Mouse (Mus musculus) embryonic facial prominence, embryonic 10.5 days (tissue): ENCODE measurements around the gene Nfib. TPM values are rescaled to one million over a fixed set of nuclear protein-coding genes. Genes with fewer than 3 reads are reported as not detected.
A peak's percentile ranks its signal among the peaks of the same experiment; 100 is the strongest.

Experiments
- DNase-seq: peaks from one replicate; pipeline ENCODE4 v3.0.0-alpha.2; 2017; ENCODE audit warnings: low spot score
- H3K27ac ChIP-seq: fragments of 300-500 bp; sonication (generic); replicated peaks from 2 replicates; pipeline ENCODE4 v1.5.1; 2016; ENCODE audit warnings: mild to moderate bottlenecking
- H3K27me3 ChIP-seq: fragments of 300-500 bp; sonication (generic); replicated peaks from 2 replicates; pipeline ENCODE4 v1.6.1; 2016; ENCODE audit warnings: low read depth, mild to moderate bottlenecking; ENCODE audit not compliant: poor library complexity, severe bottlenecking
- H3K36me3 ChIP-seq: fragments of 300-500 bp; sonication (generic); replicated peaks from 2 replicates; pipeline ENCODE4 v1.6.1; 2016; ENCODE audit warnings: mild to moderate bottlenecking, moderate library complexity
- H3K4me1 ChIP-seq: fragments of 300-500 bp; sonication (generic); 2 replicates; pipeline ENCODE4 v1.6.1; 2016
- H3K4me3 ChIP-seq: fragments of 300-500 bp; sonication (generic); 2 replicates; pipeline ENCODE4 v1.5.1; 2016; ENCODE audit warnings: mild to moderate bottlenecking, moderate library complexity
- H3K9me3 ChIP-seq: fragments of 300-500 bp; sonication (generic); 2 replicates; pipeline ENCODE4 v1.6.1; 2016; ENCODE audit warnings: mild to moderate bottlenecking
- WGBS: fragments of 180-500 bp; shearing (Covaris S2); methylation state at CpG from one replicate; pipeline ENCODE4 v1.1.7; 2016; 5-methylcytosine and 5-hydroxymethylcytosine counted together
- polyA plus RNA-seq: library from polyadenylated mRNA; unstranded; fragments of >200 nt; fragmentation: Nextera tagmentation; extraction: Ambion mirVana; gene quantifications from 2 replicates; pipeline ENCODE4 v1.2.1, GENCODE M21; 2016

Nfib gene
- polyA plus RNA-seq = 17.3 and 26.7 TPM in 2 replicates

DNA sequence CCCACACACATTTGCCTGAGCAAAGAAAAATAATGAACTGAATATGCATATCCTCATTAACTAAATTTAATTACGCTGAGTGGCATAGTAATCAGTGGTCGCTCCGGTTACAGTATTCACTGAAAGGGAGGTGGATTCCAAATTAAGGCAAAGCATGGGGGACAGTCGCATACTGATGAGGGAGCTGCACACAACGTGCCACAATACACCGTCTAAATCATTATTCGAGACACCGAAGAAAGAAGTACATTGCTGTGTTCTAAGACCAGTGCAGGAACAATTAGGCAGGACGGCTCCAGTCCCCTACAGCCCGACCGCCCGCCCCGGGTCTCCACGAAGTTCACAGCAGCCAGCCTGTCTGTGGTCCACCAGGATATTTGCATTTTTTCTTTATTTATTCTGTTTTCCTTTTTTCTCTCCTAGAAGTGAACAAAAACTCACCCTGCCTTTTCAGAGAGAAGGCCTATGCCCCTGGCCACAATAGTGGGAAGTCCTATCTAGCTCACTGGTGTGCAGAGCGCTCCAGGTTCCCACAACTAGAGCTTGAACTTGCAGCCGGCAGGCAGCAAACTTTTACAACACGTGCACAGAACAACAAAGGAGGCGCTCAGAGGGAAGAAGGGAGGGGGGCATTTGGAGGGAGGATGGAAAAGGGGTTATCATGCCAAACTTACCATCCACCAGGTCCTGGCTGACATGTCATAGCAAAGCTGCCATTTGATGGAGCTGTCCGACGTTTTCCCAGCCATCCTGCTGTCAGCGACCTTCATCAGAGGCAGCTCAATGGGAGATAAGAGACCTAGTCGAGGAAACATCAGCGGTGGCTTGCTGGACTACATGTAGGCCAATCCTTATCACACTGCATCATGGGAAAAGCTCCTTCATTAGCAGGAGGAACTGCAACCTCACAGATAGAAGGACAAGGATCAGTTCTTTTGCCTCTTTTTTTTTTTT, at the start of gene Nfib:
TSS of gene Nfib (minus strand) at position 910 of the 954 bp plus-strand sequence.
- peak; percentile 22 for DNase-seq
- H3K4me1 ChIP-seq = peaks cover 83% of the 10 kb centered on the region

DNA sequence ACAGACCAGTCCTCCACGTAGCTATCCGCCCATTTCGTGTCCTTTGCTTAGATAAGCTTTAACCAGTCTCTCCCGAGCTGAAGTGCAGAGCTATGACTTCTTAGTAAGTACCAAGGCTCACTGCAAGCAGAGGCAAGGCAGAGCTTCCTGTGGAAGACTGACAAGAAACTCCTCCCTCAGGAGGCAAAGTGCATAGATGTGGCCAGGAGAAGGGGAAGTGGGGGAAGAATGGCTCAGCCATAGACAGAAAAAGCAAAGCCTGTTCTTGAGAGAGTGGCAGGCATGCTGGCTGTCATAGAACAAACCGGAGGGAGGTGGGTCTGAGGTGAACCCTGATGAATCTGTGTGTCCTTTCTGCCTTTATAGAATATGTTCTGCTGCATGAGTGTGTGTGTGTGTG, 30.2 kb upstream of the Nfib start:
- Histone ChIP-seq H3K4me3 (no peak overlapping the region), H3K4me1 (peaks cover 11% of the 10 kb centered on the region), H3K9me3 (no peaks in the 10 kb centered on the region), H3K36me3 (no peaks in the 10 kb centered on the region), H3K27me3 (no peaks in the 10 kb centered on the region), H3K27ac (no peak overlapping the region; the same call in 1 of the 2 replicates)
- DNase-seq = no peak
- WGBS = 70% methylated on average over 5 of the region's 5 CpGs

More for the DNA sequence above, at the start of gene Nfib:
- Histone ChIP-seq H3K27me3 (no peaks in the 10 kb centered on the region), H3K9me3 (no peaks in the 10 kb centered on the region), H3K4me3 (peak within 1 kb of the TSS; percentile 1; the same call in 1 of the 2 replicates), H3K27ac (peak within 1 kb of the TSS; percentile 83), H3K36me3 (no peaks in the 10 kb centered on the region)
- 63% methylated on average over 23 of the region's 23 CpGs for WGBS

DNA sequence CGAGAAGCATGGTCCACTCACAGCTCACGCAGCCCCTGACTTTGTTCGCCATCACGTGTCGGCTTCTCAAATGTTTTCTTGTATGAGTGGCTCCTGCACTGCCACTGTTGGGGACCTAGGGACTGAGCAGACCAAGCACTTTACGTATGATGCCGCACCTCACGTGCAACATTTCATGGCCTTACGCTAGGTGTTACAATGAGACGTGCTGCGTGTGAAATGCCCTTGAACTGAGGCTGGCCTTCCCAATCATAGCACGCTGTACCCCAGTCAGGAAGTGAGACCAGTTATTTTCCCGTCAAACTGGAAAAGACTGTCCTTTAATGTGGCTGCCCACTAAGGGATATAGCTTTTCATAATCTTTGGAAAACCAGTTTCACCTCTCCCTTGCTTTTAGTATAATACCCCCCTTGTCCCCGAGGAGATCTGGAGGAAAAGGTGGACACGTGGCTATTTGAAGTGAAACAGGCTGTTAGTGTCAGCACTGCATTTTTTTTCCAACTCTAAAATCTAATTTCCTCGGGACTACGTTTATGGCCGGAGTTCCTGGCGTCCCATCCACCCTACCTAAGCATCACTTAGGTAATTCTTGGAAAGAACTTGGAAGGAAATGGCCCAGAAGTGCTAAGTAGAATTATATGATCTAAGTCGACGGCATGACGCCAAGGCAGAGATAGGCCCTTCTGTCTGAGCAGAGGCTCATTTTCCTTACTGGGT, 29.4 kb upstream of the Nfib start:
- H3K4me3 ChIP-seq = no peak overlapping the region
- no peaks in the 10 kb centered on the region for H3K9me3 ChIP-seq
- H3K27ac ChIP-seq = peak overlapping the region; percentile 19; the same call in 1 of the 2 replicates
- no peaks in the 10 kb centered on the region for H3K27me3 ChIP-seq
- 85% methylated on average over 22 of the region's 22 CpGs for WGBS
- H3K4me1 ChIP-seq = peaks cover 14% of the 10 kb centered on the region
- no peaks in the 10 kb centered on the region for H3K36me3 ChIP-seq
- DNase-seq = no peak

DNA sequence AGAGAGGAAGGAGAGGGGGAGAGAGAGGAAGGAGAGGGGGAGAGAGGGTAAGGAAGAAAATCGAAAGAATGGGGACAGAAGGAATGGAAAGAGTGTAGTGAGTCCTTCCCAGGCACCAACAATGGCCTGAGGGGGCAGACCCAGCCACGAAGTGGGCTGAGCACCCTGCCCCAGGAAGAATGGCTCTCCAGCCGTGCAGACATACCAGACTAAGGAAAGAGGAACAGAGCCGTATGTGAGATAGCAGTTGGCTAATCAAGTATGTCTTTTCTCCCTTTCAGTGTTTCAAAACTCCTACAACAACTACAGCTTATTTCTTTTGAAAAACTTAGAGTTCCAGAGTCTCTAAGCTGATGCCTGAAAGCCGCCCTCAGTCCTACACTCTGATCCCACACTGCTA, 28.8 kb upstream of the Nfib start:
- H3K4me3 ChIP-seq = no peak overlapping the region
- H3K36me3 ChIP-seq = no peaks in the 10 kb centered on the region
- H3K4me1 ChIP-seq = peaks cover 14% of the 10 kb centered on the region
- H3K27me3 ChIP-seq = no peaks in the 10 kb centered on the region
- H3K9me3 ChIP-seq = no peaks in the 10 kb centered on the region
- peak overlapping the region; percentile 19; the same call in 1 of the 2 replicates for H3K27ac ChIP-seq
- 48% methylated on average over 5 of the region's 5 CpGs for WGBS
- no peak for DNase-seq

DNA sequence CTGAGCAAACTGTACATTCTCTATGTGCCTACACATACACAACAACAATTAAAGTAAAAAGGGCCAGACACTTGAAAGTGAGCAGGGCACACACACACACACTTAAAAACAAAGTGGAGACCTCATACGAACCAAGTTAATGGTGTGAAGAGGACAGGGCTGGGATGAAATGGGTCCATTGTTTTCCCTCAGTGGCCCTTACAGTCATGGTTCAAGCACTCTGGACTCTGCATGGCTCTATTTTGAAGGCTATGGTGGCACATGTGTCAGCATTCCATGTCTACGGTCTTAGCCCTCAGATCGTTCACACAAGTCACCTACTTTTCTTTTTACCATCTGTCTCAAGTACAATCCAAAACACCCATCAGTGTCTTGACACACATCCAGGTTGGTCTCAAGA, 28.1 kb upstream of the Nfib start:
- DNase-seq = no peak
- Histone ChIP-seq H3K27me3 (no peaks in the 10 kb centered on the region), H3K27ac (no peak overlapping the region), H3K4me1 (peaks cover 14% of the 10 kb centered on the region), H3K36me3 (no peaks in the 10 kb centered on the region), H3K4me3 (no peak overlapping the region), H3K9me3 (no peaks in the 10 kb centered on the region)
- 80% methylated on average over 3 of the region's 3 CpGs for WGBS

DNA sequence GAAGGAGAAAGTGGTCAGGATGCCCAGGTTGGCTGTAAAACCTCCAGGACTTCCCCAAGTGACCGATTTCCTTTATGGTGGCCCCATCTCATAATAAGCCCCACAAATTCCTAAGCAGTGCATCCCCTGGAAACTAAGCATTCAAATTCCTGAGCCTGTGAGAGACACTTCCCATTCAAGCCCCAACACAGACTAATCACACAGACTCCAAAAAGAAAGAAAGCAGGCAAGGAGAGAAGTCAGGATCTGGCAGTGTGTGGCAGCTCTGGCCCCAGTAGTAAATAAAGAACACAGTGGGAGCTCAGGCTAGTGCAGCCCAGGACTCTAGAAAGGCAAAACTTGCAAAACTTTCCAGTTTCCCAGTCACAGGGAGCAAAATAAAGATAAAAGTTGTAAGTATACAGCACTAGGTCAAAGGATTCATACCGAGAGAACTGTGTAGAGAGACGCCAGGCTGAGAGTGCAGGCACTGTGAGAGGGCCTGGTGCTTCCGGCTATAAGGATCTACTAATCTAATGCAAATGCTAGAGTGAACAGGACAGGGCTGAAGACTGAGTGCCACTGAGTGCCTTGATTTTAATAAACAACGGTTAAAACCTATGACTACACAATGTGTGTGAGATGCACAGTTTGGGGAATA, 24.8 kb upstream of the Nfib start:
- WGBS = 56% methylated on average over 5 of the region's 5 CpGs
- no peak for DNase-seq

DNA sequence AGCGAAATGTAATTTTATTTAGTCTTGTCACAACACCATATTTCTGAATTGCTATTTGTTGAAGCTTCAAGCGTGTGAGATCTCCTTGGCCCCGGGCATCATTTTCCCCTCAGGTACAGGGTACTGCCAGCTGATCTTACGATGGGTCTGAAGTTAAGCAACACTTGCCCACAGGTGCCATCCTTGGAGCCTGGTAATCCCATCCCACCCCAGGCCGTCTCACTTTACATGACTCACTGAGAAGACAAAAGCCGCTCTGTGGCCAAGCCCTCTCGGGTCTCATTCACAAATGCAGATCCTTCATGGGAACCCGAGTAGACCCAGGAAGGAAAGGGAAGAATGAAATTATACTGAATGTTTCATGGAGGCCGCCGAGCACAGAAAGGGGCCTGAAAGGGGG, 18.5 kb upstream of the Nfib start:
- H3K36me3 ChIP-seq = no peaks in the 10 kb centered on the region
- no peak overlapping the region for H3K4me3 ChIP-seq
- H3K9me3 ChIP-seq = peaks cover 10% of the 10 kb centered on the region; the same call in 1 of the 2 replicates
- DNase-seq = no peak
- WGBS = 55% methylated on average over 10 of the region's 10 CpGs
- H3K27ac ChIP-seq = no peak overlapping the region
- H3K4me1 ChIP-seq = peaks cover 11% of the 10 kb centered on the region; the same call in 1 of the 2 replicates
- H3K27me3 ChIP-seq = no peaks in the 10 kb centered on the region

More for the DNA sequence above, 24.8 kb upstream of the Nfib start:
- no peak overlapping the region for H3K4me3 ChIP-seq
- H3K9me3 ChIP-seq = no peaks in the 10 kb centered on the region
- peaks cover 17% of the 10 kb centered on the region for H3K4me1 ChIP-seq
- H3K27me3 ChIP-seq = no peaks in the 10 kb centered on the region
- H3K36me3 ChIP-seq = no peaks in the 10 kb centered on the region
- no peak overlapping the region; the same call in 1 of the 2 replicates for H3K27ac ChIP-seq

DNA sequence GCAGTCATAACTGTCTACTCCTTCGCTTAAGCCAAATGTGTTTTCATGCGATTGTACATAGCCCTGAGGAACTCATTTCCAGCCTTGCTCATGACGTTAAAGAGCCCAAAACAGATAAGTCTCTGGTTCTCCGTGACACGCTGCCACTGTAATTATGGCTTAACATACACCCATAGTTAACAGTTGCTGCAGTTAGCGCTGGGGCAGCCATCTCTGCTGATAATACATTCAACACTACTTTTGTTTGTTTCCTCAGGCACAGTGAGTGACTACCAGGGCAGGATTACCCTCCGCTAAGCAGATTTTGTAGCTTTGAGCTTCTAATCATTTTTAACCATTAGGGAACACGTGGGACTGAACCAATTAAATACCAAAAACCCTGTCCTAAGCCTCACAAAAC, 17.5 kb upstream of the Nfib start:
- no peak for DNase-seq
- Histone ChIP-seq H3K4me3 (no peak overlapping the region), H3K4me1 (peaks cover 11% of the 10 kb centered on the region; the same call in 1 of the 2 replicates), H3K36me3 (no peaks in the 10 kb centered on the region), H3K27me3 (no peaks in the 10 kb centered on the region), H3K27ac (no peak overlapping the region), H3K9me3 (peaks cover 11% of the 10 kb centered on the region; the same call in 1 of the 2 replicates)
- 82% methylated on average over 8 of the region's 8 CpGs for WGBS

DNA sequence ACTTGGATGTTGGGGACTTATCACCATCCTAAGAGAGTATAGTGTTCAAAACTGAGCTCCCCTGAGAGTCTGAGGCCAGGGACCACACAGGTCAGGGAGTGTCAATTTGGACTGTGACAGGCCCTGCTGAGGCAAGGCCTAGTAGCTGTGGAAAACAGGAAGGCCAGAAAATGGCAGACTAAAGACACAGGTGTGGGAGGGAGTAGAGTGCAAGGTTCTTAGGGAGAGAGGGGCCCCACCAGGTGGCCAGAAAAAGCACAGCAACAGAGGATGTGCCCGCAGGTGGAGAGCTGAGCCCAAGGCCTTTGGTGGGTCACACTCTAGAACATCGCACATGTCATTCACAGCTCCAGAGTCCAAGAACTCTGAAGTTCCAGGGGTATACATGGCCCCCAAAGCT, 10.3 kb upstream of the Nfib start:
- DNase-seq = no peak
- no peaks in the 10 kb centered on the region for H3K4me1 ChIP-seq
- WGBS = 82% methylated on average over 2 of the region's 2 CpGs
- H3K36me3 ChIP-seq = no peaks in the 10 kb centered on the region
- H3K27ac ChIP-seq = 0 out of 2 replicates have a peak overlapping the region, but pooled peaks have one; percentile 5
- H3K27me3 ChIP-seq = no peaks in the 10 kb centered on the region
- H3K4me3 ChIP-seq = no peak overlapping the region
- peaks cover 11% of the 10 kb centered on the region; the same call in 1 of the 2 replicates for H3K9me3 ChIP-seq

DNA sequence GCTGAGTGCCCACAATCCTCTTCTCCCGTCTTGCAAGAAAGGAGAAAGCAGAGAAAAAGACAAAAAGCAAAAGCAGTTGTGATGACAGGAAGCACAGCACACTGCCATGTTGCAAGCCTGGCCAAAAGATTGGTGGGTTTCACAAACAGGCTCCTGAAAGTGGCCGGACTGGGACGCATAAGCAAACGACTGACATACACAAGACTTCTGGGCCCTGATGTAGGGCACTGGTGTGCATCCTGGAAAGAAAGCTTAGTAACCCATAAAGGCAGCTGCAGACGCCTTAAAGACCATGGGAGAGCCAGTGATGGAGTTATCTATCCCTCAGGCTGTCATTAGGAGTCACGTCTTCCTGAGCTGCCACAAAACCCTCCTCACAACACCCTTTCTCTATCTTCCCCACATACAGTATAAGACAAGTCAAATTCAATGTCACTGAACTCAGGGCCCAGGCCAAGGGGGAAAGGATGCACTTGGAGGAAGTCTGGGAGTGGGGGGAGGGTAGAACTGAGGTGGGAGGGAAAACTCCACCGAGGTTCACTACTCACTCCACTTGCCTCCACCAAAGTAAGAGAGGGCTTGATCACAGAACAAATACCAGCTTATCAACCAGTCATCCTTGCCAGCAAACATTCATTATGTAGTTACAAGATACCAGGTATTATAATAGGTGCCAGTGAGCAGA, 6.2 kb upstream of the Nfib start:
- DNase-seq = no peak
- Histone ChIP-seq H3K27me3 (no peaks in the 10 kb centered on the region), H3K4me3 (no peak overlapping the region), H3K27ac (no peak overlapping the region; the same call in 1 of the 2 replicates), H3K9me3 (no peaks in the 10 kb centered on the region), H3K36me3 (no peaks in the 10 kb centered on the region), H3K4me1 (peaks cover 37% of the 10 kb centered on the region)
- 83% methylated on average over 7 of the region's 7 CpGs for WGBS

DNA sequence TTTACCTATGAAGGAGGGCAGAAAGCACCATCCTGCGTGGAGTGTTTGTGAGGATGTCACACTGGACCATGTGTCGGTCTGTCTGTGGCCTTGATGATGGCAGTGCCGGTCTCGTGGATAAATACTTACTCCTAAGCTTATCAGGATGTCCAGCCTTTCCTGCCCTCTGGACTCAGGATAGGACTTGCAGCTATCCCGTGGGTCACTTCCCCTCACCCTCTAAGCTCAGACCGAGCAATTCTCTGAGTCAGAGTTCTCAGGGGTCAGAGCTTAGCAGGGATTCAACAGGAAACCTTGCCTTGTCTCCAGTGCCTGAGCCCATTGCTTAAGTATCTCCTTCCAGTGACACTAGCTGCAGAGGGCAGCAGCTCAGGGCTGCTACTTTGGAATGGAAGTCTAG, 4.1 kb upstream of the Nfib start:
- Histone ChIP-seq H3K4me1 (peaks cover 58% of the 10 kb centered on the region), H3K27ac (peak overlapping the region; percentile 21; the same call in 1 of the 2 replicates)
- no peak for DNase-seq

More for the DNA sequence above, 4.1 kb upstream of the Nfib start:
- Histone ChIP-seq H3K4me3 (no peak overlapping the region), H3K36me3 (no peaks in the 10 kb centered on the region), H3K27me3 (no peaks in the 10 kb centered on the region), H3K9me3 (no peaks in the 10 kb centered on the region)
- WGBS = 68% methylated on average over 6 of the region's 6 CpGs
